Mouse (Mus musculus): ENCODE results near the gene Dnal1.

Gene Dnal1

DNA sequence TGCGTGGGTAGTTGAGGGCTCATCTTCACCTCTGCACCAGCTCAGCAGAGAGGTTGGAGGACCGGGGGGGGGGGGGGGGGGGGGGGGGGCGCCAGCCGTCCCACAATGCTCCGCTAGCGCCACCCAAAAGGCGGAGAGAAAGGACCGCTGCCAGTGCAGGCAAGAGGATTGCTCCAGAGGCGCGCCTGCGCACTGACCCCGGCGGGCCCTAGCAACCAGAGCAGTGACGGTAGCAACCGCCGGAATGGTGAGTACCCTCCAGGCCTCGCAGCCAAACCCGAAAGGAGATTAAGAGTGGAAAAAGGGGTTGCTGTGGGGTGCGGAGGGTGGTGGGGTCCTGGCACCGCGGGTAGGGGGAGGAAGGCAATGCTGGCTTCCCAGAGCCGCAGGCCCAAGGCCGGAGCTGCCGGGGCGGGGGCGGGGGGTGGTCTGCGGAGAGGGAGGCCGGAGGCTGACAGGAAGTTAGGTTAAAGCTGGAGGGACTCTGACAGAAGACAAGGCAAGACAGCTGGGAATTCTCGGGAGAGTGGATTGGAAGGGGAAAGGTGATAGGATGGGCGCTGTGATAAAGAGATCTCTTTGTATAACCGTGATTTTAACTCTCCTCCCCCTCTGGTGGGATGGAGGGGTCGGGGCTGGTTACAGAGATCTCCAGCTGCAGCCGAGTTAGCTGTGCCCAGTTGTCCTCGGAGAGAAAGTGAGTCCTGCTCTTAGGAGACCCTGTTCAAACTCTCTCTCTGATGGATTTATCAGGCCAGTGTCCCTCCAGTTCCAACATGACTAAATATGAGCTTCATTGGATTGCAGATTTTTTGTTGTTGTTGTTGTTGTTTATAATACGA is at the start of gene Dnal1:
Gene Dnal1 (plus strand): TSS at position 214 of the 842 bp plus-strand sequence.
- peak; percentile 94 to 97 for DNase-seq

DNA sequence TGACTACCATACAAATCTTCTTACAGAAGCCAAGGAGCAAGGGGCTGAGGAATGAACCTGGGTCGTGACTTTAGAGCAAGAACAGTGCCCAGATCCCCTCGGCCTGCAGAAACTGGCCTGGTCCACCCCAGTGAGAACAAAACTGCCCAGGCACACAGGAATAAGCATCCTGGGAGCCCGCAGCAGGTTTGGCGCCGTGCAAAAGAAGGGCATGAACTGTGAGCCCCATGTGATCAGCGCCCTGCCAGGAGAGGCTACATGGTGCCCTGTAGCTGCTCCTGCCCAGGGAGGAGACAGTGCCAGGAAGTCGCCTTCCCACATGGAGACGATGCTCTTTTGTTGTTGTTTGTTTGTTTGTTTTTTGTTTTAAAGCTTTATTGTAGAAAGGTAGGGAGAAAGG is 49.5 kb upstream of the Dnal1 start:
- peak; percentile 71 to 78 for DNase-seq

DNA sequence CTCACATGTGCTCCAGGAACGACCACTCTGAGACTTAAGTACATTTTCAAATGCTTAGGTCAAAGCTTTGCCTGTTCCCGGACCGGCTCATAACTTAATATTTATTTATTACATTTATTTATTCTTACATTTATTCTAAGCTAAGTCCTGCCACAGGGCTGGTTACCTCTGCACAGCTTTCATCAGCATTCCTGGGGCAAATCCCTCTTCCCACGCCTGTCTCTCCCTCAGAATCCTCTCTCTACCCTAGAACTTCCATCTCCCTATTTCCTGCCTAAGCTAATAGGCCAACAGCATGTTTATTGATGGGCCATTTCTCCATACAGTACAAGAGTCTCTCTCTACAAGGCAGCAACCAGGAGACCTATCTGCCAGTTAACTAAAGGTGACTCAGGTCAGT is 46.4 kb upstream of the Dnal1 start:
- DNase-seq = no peak

DNA sequence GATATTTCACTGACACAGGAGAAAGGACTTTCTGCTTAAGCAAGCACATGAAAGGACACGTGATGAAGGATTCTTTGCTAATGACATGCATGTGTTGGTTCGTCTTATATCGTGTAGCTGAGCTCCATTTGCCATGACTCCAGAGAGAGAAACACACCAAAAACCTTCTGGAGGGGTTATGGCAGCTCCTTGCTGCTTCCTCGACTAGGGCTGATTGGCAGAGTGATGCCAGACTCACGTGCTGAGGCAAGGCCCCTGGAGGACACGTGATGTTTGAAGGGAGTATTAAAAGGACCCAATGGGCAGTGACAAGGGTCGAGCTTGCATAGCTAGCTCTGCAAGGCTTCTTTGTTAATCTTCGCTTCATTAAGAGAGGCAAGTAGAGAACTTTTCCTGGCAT is 45.9 kb upstream of the Dnal1 start:
- no peak for DNase-seq

DNA sequence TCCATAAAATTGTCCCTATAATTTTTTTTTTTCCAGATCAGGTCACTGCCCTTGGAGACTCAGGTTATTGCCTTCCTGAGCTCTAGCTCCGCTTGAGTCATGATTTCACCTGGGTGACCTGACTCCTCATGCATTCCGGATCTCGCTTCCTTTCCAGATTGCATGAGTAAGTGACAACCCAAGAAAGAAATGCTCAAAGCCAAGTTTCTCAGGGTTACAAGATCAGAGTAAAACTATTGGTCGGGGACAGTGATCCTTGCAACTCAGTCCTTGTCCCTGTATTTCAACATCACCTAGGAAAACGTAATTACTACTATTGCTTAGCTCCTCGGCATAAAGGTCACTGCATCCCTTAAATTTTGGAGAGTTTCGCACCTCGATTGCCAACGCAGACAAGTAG is 45.2 kb upstream of the Dnal1 start, which contains the start of gene Acot5:
Gene Acot5 (plus strand): TSS at position 340 of the 400 bp plus-strand sequence.
- peak; percentile 23 to 42 for DNase-seq

DNA sequence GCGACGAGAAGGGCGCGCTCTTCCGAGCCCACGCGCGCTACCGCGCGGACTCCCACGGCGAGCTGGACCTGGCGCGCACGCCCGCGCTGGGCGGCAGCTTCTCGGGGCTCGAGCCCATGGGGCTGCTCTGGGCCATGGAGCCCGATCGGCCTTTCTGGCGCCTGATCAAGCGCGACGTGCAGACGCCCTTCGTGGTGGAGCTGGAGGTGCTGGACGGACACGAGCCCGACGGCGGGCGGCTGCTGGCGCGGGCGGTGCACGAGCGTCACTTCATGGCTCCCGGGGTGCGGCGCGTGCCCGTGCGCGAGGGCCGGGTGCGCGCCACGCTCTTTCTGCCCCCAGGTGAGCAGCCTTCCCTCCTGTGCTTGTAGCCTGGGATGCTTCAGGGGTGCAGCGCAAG is 44.6 kb upstream of the Dnal1 start:
- DNase-seq = peak; percentile 38 to 63

DNA sequence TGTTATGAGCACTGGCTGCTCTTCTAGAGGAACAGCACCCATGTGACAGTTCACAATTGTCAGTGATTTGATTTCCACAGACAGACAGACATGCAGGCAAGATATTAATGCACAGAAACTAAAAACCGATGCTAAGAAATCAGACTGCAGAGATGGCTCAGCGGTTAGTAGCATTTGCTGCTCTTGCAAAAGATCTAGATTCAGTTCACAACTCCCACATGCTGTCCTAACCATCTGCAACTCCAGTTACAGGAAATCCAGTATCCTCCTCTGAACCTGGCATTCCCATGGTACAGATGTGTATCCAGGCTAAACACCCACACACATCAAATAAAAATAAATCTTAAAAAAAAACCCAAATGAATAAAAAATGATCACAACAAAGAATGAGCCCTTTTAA is 42.5 kb upstream of the Dnal1 start:
- no peak for DNase-seq

DNA sequence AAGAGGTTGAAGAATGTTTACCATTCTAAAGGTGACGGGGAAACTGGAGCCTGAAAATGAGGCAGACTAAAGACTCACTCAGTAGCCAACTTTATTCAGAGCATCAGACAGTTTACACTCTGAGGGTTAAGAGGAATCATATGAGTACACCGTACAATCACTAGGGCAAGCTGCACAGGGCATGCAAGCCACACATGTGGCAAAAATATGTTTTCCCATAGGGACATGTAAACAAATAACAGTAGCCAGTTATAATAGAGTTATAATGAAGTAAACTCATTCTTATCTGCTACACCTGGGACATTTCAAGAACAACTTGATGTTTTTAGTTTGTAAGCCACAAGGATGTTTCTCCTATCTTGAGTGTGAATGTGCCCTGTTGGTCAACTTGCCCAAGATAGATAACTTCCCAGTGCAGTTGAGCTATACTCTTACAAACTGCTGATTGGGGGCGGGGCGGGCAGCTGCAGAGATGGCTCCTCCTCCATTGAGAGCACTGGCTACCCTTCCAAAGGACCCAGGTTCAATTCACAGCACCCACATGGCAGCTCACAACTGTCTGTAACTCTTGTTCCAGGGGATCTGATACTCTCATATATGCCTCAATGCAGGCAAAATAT is 36.7 kb upstream of the Dnal1 start:
- DNase-seq = no peak

DNA sequence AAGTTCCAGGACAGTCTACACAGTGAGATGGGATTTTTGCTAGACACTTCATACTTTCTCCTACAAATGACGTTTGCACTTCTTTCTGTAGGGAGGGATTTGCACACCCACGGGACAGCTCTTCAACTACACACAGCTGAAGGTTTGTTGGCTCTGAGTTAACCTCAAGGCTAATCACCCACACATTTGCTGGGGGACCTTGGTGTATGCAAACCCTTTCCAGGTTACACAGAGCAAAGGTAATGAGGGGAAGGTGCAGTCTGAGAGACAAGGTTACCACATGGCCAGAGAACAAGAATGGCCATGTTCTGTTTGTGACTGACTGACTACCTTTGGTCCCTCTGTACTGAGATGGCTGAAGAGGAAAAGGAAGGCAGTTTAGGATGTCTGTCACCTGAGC is 30.3 kb upstream of the Dnal1 start:
- DNase-seq = no peak

DNA sequence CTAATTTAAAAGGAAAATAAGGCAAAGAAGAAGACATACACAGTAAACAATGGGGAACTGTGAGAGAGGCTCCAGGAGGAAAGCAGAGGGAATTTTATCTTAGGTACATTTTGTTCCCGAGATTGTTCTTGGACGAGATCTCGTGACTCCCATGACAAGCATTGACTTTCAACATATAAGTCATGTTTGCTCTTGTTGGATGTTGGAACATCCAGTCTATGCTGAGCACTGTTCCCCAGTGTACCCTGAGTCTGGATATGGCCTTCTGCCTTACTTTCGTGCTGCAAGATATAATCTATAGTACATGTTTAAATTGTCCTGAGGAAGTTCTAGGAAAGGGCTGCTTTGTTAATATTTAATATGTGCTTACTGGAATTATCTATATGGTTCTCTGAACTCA is 29.6 kb upstream of the Dnal1 start:
- DNase-seq = no peak

DNA sequence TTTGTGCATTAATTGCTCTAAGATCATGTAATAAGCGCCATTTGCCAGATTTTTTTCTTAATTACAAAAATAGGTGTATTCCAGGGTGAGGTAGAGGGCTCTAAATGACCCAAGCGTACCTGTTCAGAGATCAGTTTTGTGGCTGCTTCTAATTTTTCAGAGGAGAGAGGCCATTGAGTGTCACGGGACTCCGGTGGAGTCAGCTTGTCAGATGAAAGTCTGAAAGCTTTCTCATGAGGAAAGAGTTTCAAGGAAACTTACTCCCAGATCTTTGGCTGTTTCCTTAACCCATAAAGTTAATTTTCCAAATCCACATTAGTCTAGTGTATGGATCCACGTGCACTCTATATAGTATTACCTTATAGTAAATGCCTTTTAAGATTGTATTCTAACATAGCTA is 19.5 kb upstream of the Dnal1 start:
- peak; percentile 31 to 40 for DNase-seq

DNA sequence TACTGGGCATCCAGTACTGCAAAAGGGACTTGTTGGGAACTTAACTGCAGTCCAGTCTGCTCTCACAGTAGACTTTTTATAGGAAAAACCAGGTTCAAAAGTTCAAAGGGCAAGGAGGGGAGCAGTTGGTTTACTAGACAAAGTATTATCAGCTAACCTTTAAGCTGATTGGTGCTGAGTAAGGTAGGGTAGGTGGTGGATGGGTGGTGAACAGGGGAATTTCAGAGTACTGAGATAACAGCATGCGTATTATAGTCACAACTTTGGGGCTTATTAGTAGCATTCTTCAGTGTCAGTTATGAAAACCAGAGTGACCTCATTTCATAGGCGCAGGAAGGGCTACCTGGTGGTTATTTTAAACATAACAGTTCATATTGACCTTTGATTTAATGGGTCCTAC is 14.6 kb upstream of the Dnal1 start:
- no peak for DNase-seq

DNA sequence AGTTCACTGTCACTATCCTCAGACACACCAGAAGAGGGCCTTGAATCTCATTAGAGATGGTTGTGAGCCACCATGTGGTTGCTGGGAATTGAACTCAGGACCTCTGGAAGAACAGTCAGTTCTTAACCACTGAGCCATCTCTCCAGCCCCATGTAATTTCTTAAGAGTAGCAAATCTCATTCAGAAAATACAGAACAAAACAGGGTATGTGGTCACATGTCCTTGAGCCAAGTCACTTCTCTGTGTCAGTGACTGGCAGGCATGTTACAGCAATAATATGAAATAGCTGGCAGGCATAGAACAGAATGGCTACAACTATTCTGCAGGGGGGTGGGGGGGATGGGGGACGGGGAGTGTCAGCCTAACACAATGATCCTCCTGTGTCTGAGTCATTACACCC is 14.1 kb upstream of the Dnal1 start:
- no peak for DNase-seq

DNA sequence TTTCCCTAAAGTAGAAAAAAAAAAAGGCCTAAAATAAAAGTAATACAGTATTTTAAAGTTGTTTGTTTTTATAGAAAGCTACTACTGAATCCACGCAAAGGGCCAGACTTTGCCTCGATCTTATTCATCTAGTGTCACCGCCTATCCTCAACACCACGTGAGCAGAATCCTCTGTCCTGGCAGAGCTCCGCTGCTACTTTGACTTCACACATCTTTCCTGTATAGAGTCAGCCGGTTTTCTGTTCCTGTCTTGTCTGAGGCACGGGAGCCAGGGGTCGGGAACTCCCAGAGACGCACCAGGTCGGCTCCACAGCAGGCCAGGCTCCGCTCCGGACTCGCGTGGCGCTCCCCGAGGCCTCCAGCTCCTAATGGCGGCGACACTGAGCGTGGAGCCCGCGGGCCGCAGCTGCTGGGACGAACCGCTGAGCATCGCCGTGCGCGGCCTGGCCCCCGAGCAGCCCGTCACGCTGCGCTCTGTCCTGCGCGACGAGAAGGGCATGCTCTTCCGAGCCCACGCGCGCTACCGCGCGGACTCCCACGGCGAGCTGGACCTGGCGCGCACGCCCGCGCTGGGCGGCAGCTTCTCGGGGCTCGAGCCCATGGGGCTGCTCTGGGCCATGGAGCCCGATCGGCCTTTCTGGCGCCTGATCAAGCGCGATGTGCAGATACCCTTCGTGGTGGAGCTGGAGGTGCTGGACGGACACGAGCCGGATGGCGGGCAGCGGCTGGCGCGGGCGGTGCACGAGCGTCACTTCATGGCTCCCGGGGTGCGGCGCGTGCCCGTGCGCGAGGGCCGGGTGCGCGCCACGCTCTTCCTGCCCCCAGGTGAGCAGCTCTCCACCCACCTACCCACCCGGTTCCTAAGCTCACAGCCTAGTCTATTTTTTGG is 13.3 kb upstream of the Dnal1 start, which contains the start of gene Acot6:
Gene Acot6 (plus strand): TSS at position 51 of the 889 bp plus-strand sequence.
- peak; percentile 53 to 65 for DNase-seq

DNA sequence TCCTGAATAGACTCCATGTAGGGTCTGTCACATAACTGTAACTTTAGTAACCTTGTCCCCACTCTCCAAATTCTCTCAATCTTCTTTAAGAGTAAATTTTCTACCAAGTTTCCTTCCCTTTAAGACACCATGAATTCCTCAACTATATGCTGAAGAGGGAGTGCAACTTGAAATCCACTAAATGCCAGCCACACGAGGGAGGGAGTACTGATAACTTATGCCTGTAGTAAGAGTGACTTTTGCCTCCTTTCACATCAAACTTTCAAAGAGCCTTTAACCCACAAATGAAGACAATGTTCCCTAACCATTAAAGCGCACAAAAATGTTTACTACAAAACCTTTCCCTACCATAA is 12.7 kb upstream of the Dnal1 start:
- DNase-seq = no peak

DNA sequence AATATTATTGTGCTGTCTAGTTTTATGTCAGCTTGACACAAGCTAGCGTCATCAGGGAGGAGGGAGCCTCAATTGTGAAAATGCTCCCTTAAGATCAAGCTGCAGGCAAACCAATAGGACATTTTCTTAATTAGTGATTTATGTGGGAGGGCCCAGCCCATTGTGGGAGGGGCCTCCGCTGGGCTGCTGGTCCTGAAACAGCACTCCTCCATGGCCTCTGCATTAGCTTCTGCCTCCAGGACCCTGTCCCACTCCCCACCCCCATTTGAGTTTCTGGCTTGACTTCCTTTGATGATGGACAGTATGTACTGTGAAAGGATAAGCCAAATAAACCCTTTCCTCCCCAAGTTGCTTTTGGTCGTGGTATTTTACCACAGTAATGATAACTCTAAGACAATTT is 7.2 kb upstream of the Dnal1 start:
- peak in 1 of 2 experiments; percentile 41 for DNase-seq

DNA sequence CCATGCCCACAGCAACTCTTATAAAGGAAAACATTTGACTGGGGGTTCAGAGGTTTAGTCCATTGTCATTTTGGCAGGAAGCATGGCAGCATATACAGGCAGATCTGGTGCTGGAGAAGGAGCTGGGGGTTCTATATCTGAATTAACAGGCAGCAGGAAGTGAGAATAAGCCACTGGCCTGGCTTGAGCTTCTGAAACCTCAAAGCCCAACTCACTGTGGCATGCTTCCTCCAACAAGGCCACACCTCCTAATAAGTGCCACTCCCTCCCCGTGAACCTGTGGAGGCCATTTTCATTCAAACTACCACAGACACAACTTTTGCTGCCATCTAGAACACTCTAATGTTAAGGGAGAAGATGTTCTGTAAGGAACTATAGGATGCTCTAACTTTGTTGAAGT is 6.5 kb upstream of the Dnal1 start:
- DNase-seq = no peak

DNA sequence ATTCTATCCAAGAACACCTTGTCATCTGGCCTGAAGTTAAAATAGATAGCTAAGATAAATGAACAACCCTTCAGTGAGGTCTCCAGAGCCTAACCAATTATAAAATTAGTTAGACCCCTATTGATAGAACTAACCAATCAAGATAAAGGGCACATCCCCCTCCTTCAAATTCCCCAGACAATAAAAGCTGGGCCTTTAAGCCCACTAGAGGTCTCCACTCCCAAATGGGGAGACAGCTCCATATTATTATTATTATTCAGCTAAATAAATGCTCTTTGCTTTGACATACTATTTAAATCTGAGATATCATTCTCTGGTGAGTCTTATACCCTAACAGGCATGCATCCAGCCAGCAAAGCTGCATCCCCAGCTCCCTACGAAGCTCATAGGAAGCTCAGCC is 4.2 kb upstream of the Dnal1 start:
- DNase-seq = no peak

DNA sequence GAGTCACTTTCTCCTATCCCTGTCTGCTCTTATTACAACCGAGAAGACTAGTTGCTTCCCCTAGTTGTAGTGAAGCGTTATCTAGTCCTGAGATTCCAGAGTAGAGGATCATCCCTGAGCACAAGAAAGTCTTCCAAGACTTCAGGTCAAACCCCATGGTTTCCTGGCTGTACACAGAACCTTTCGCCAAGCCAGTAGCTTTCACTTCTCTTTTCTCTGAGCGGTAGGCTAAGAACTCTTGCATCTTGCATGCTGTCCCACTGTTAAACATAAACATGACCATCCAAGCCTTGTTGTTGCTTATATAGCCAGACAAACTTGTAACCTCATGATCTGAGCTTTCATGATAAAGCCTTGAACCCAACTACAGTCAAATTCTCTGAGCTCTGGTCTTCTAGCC is 3.4 kb upstream of the Dnal1 start:
- no peak for DNase-seq

DNA sequence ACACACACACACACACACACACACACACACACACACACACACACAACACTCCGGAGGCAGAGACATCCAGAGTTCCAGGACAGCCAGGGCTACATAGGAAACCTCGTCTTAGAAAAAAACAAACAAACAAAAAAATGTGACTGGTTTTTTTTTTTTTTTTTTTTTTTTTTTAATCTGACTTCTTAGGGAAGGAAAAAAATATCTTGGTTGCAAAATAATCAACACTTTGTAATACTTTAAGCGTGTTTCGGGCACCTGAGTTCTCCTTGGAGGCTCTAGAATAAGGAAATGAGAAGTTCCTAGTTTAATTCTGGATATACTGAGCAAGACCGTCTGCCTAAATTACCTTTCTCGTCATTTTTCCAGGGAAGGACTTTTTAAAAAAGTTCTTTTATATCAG is 490 bp upstream of the Dnal1 start:
- no peak for DNase-seq

DNA sequence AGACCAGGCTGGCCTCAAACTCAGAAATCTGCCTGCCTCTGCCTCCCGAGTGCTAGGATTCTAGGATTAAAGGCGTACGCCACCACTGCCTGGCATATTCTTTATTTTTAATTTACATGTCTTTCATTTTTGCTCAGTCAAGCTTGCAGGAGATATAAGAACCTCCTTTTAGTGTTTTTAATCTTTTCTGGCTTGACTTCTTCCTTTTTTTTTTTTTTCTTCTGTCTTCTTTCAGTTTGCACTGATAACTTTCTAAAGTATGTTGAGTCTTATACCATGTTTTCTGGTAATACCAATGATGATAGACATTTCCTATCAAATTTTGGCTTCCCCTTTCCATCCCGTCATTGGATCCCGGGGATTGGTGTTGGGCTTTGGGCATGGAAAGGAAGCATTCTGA is 5.4 kb downstream of the Dnal1 start:
- no peak for DNase-seq

DNA sequence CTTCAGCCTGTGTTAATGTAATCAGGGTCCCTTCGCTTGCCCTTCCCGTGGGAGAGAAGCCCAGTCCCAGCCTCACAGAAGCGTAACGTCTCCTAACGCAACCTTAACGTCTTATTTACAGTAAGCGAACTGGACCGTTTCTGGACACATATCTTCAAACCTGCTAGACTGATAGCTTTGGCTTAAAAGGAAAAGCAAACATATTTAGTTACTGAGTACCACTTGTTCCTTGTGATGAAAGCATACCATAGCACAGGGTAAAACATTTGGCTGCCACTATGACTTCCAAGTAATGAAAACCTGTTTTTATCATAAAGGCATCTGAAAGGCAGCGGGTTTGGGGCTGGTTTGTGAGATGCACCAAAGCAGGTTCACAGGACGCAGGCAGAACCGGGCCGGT is 11.7 kb downstream of the Dnal1 start:
- no peak for DNase-seq

DNA sequence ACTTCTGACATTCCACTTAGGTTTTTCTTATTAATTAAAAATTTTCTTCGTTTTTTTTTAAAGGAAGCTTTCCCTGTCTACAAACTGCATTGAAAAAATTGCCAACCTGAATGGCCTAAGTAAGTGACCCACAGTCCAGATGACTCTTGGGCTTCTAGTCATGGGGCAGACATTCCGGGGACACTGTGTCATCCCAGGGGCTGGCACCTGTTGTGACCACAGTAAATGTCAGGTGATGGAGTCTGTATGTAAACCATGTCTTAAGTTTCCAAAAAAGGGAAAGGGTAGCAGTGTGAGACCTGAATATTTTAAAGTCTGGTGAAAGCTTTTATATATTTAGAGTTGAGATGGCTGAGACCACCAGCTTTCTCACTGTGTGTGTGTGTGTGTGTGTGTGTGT is 12.7 kb downstream of the Dnal1 start:
- no peak for DNase-seq

DNA sequence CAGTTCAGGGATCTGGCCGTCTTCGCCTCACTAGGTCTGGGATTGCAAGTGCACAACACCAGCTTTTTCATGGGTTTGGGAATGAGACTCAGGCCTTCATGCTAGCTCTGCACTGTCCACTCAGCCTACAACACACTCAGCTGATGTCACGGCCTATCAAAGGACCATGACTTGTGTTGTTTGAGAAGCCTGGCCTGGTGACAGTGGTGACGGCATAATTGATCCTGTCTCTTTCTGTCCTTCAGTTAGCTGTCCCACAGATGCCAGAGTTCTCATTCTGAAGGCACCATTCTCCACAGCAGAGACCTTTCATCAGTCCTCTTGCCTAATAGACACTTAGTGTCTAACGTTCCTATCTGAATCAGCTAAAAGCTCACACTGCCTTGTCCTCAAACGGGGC is 14.4 kb downstream of the Dnal1 start:
- DNase-seq = no peak
